Mouse (Mus musculus) forebrain, embryonic 13.5 days (tissue): ENCODE data around the gene Rnase2b. TPM values are rescaled to one million over a fixed set of nuclear protein-coding genes. Genes with fewer than 3 reads are reported as not detected.
A peak's percentile ranks its signal among the peaks of the same experiment; 100 is the strongest.
"Not testable (repeated sequence)": the region's sequence is repeated elsewhere in the genome, so short reads cannot be mapped to it uniquely, and the experiment has no call there.

Experiments
- ATAC-seq: fragments of 200-750 bp; cut with Nextera tagmentation; 2 replicates; pipeline ENCODE4 v1.8.0; 2017
- H3K27ac ChIP-seq: fragments of 300-500 bp; sonication (generic); 2 replicates; pipeline ENCODE4 v1.5.1; 2015; ENCODE audit warnings: inconsistent platforms, mild to moderate bottlenecking, moderate library complexity
- H3K27me3 ChIP-seq: fragments of 300-500 bp; sonication (generic); 2 replicates; pipeline ENCODE4 v1.6.1; 2015; ENCODE audit warnings: mild to moderate bottlenecking, inconsistent platforms
- H3K36me3 ChIP-seq: fragments of 300-500 bp; sonication (generic); 2 replicates; pipeline ENCODE4 v1.6.1; 2015; ENCODE audit warnings: mild to moderate bottlenecking, inconsistent platforms; ENCODE audit not compliant: poor library complexity, severe bottlenecking
- H3K4me1 ChIP-seq: fragments of 300-500 bp; sonication (generic); 2 replicates; pipeline ENCODE4 v1.6.1; 2015; ENCODE audit warnings: inconsistent platforms
- H3K4me2 ChIP-seq: fragments of 300-500 bp; sonication (generic); 2 replicates; pipeline ENCODE4 v1.6.1; 2015; ENCODE audit warnings: inconsistent platforms, mild to moderate bottlenecking, moderate library complexity
- H3K4me3 ChIP-seq: fragments of 300-500 bp; sonication (generic); 2 replicates; pipeline ENCODE4 v1.5.1; 2015; ENCODE audit warnings: mild to moderate bottlenecking, inconsistent platforms
- H3K9ac ChIP-seq: fragments of 300-500 bp; sonication (generic); 2 replicates; pipeline ENCODE4 v1.6.1; 2015; ENCODE audit warnings: mild to moderate bottlenecking, inconsistent platforms
- H3K9me3 ChIP-seq: fragments of 300-500 bp; sonication (generic); replicated peaks from 2 replicates; pipeline ENCODE4 v1.6.1; 2016; ENCODE audit warnings: inconsistent platforms
- WGBS: fragments of 180-500 bp; shearing (Covaris S2); methylation state at CpG from one replicate; pipeline ENCODE4 v1.1.7; 2015; 5-methylcytosine and 5-hydroxymethylcytosine counted together
- polyA plus RNA-seq: library from polyadenylated mRNA; unstranded; fragments of >200 nt; fragmentation: Nextera tagmentation; extraction: Ambion mirVana; gene quantifications from 2 replicates; pipeline ENCODE4 v1.2.1, GENCODE M21; 2015

Gene Rnase2b
- polyA plus RNA-seq, 1 experiment from 2014 or later, result not detected

GRCm38 (mm10) chr14:51156736-51157068, 5.4 kb upstream of the Rnase2b start:
- 80% methylated on average over 4 of the region's 4 CpGs for WGBS

GRCm38 (mm10) chr14:51157072-51157471, 5.0 kb upstream of the Rnase2b start:
- 93% methylated on average over 1 of the region's 1 CpGs for WGBS
- H3K4me2 ChIP-seq, result no peak overlapping the region
- no peak overlapping the region for H3K9ac ChIP-seq
- ATAC-seq, result no peak
- no peaks in the 10 kb centered on the region for H3K9me3 ChIP-seq
- H3K27me3 ChIP-seq, result no peaks in the 10 kb centered on the region
- no peaks in the 10 kb centered on the region for H3K36me3 ChIP-seq
- no peaks in the 10 kb centered on the region for H3K4me1 ChIP-seq
- no peak overlapping the region for H3K4me3 ChIP-seq
- no peak overlapping the region for H3K27ac ChIP-seq

More at GRCm38 (mm10) chr14:51156736-51157068, 5.4 kb upstream of the Rnase2b start:
- no peaks in the 10 kb centered on the region for H3K4me1 ChIP-seq
- H3K36me3 ChIP-seq, result no peaks in the 10 kb centered on the region
- no peak for ATAC-seq
- H3K27ac ChIP-seq, result no peak overlapping the region
- no peak overlapping the region for H3K9ac ChIP-seq
- no peaks in the 10 kb centered on the region for H3K9me3 ChIP-seq
- H3K27me3 ChIP-seq, result no peaks in the 10 kb centered on the region
- no peak overlapping the region for H3K4me2 ChIP-seq
- H3K4me3 ChIP-seq, result no peak overlapping the region

GRCm38 (mm10) chr14:51163323-51163722, 1.3 kb downstream of the Rnase2b start:
- not testable (repeated sequence) for H3K9ac ChIP-seq, ATAC-seq, H3K27me3 ChIP-seq, H3K4me3 ChIP-seq, H3K4me1 ChIP-seq, H3K4me2 ChIP-seq, H3K9me3 ChIP-seq, H3K27ac ChIP-seq, H3K36me3 ChIP-seq
- 91% methylated on average over 6 of the region's 6 CpGs for WGBS

- no peak overlapping the region for H3K9ac ChIP-seq
- no peaks in the 10 kb centered on the region for H3K27me3 ChIP-seq
- no peak overlapping the region for H3K4me2 ChIP-seq
- no peak overlapping the region for H3K27ac ChIP-seq
- no peak for ATAC-seq
- H3K36me3 ChIP-seq, result no peaks in the 10 kb centered on the region
- H3K9me3 ChIP-seq, result no peaks in the 10 kb centered on the region
- no peak overlapping the region for H3K4me3 ChIP-seq
- H3K4me1 ChIP-seq, result no peaks in the 10 kb centered on the region
- WGBS, result 91% methylated on average over 1 of the region's 1 CpGs
Measured at GRCm38 (mm10) chr14:51165435-51165834, 3.4 kb downstream of the Rnase2b start.

GRCm38 (mm10) chr14:51166068-51166467, 4.0 kb downstream of the Rnase2b start:
- Histone ChIP-seq H3K9me3 (no peaks in the 10 kb centered on the region), H3K27me3 (no peaks in the 10 kb centered on the region), H3K4me3 (no peak overlapping the region), H3K4me2 (no peak overlapping the region), H3K9ac (no peak overlapping the region), H3K36me3 (no peaks in the 10 kb centered on the region), H3K4me1 (no peaks in the 10 kb centered on the region), H3K27ac (no peak overlapping the region)
- no peak for ATAC-seq

DNA sequence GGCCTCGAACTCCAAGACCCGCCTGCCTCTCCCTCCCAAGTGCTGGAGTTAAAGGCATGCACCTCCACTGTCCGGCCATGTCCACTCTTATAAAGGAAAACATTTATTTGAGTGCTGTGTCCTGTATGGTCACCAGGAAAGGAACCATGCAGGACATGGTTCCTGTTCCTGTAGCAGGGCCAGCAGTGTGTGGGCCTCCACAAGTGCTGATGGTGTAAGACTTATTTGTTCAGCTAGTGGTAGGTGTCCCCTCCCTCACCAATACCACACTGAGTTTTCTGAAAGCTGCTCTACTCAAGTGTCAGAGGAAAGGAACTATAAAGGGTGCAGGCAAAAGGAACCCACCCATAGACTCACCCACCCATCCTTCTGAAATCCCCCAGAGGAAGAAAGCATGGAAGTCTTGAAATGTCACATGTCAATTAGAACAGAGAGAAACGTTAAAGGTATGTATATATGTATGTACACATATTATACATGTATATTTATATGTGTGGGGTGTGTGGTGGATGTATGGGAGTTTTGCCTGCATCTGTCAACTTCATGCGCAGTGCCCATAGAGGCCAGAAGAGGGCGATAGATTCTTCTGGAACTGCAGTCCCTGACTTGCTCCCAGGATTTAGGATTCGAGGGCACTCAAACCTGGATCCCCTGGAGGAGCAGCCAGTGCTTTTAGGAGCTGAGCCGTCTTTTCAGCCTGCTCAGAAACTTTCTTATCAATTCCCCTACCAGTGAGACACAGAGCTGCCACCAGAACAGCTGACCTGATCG, 10.2 kb downstream of the Rnase2b start:
- H3K4me3 ChIP-seq, H3K9ac ChIP-seq, H3K27ac ChIP-seq, H3K4me1 ChIP-seq, H3K36me3 ChIP-seq, H3K4me2 ChIP-seq, H3K9me3 ChIP-seq, H3K27me3 ChIP-seq: not testable (repeated sequence)
- WGBS, result 35% methylated on average over 9 of the region's 9 CpGs
- peak; percentile 13; the same call in 1 of the 2 replicates for ATAC-seq

DNA sequence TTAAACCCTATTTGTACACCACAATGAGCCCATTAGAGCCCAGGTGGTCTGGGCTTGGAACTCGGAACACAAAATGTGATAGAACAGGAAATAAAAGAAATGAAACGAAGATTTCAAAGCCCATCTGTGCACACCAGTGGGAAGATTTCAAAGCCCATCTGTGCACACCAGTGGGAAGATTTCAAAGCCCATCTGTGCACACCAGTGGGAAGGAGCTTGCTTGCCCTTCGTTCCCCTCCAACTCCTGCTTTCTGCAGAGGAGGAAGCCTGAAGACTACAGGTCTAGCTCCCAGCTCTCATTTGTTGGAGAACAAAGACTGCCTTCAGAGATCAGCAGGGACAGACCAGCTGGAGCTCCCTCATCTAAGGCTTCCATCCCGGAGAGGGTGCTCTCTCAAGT, 10.9 kb downstream of the Rnase2b start:
- ATAC-seq, H3K36me3 ChIP-seq, H3K9me3 ChIP-seq, H3K9ac ChIP-seq, H3K4me2 ChIP-seq, H3K4me1 ChIP-seq, H3K4me3 ChIP-seq, H3K27ac ChIP-seq, H3K27me3 ChIP-seq: not testable (repeated sequence)
- WGBS, result 37% methylated on average over 4 of the region's 4 CpGs

DNA sequence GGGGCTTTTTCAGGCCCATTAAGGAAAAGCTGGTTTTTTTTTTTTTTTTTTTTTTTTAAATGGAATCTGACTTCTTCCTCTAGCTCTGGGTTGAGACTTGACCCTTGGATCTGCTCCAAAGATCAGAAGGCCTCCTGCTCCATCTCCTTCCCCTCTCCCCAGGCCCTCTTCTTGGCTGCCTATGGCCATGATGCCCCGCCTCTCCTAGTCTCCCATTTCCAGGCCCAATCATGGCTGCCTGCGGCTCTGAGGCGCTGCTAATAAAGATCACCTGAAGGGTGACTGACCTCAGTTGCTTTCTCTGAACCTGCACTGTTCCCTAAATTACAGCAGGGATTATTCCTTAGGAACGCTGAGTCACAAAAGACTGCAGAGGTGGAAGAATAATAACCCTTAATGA, 11.8 kb downstream of the Rnase2b start:
- H3K27ac ChIP-seq, result no peak overlapping the region
- WGBS, result 55% methylated on average over 4 of the region's 4 CpGs
- H3K4me1 ChIP-seq, result no peaks in the 10 kb centered on the region
- no peak overlapping the region for H3K9ac ChIP-seq
- H3K4me3 ChIP-seq, result no peak overlapping the region
- H3K4me2 ChIP-seq, result no peak overlapping the region
- H3K9me3 ChIP-seq, result no peaks in the 10 kb centered on the region
- no peaks in the 10 kb centered on the region for H3K36me3 ChIP-seq
- ATAC-seq, result no peak
- H3K27me3 ChIP-seq, result no peaks in the 10 kb centered on the region

- not testable (repeated sequence) for H3K4me2 ChIP-seq, H3K9me3 ChIP-seq, H3K4me3 ChIP-seq, H3K27me3 ChIP-seq, H3K27ac ChIP-seq, H3K36me3 ChIP-seq, H3K9ac ChIP-seq, H3K4me1 ChIP-seq, ATAC-seq
- WGBS, result 83% methylated on average over 2 of the region's 2 CpGs
Measured at GRCm38 (mm10) chr14:51181051-51181450, 19.0 kb downstream of the Rnase2b start.

DNA sequence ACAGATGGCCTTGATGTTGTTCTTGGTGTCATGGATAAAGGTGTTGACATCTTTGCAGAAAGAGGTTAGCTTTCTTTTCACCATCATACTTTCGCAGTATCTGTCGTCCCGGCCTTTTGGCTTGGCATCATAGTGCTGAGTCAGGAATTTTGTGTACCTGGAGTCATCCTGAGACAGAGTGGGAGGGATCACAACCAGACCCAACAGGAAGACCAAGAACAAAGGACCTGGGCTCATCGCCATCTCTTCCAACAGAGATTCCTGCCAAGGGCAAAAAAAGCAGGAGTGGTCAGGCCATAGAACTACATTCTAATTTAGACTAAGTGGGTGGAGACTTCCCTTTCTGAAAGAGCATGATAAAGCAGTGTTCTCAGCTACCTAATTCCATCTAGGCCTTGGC, 33.6 kb downstream of the Rnase2b start:
- no peak overlapping the region for H3K4me3 ChIP-seq
- H3K4me2 ChIP-seq, result no peak overlapping the region
- no peak overlapping the region for H3K9ac ChIP-seq
- no peak for ATAC-seq
- H3K27me3 ChIP-seq, result no peaks in the 10 kb centered on the region
- H3K9me3 ChIP-seq, result no peaks in the 10 kb centered on the region
- H3K27ac ChIP-seq, result no peak overlapping the region
- WGBS, result 96% methylated on average over 4 of the region's 4 CpGs
- H3K36me3 ChIP-seq, result no peaks in the 10 kb centered on the region
- no peaks in the 10 kb centered on the region for H3K4me1 ChIP-seq

DNA sequence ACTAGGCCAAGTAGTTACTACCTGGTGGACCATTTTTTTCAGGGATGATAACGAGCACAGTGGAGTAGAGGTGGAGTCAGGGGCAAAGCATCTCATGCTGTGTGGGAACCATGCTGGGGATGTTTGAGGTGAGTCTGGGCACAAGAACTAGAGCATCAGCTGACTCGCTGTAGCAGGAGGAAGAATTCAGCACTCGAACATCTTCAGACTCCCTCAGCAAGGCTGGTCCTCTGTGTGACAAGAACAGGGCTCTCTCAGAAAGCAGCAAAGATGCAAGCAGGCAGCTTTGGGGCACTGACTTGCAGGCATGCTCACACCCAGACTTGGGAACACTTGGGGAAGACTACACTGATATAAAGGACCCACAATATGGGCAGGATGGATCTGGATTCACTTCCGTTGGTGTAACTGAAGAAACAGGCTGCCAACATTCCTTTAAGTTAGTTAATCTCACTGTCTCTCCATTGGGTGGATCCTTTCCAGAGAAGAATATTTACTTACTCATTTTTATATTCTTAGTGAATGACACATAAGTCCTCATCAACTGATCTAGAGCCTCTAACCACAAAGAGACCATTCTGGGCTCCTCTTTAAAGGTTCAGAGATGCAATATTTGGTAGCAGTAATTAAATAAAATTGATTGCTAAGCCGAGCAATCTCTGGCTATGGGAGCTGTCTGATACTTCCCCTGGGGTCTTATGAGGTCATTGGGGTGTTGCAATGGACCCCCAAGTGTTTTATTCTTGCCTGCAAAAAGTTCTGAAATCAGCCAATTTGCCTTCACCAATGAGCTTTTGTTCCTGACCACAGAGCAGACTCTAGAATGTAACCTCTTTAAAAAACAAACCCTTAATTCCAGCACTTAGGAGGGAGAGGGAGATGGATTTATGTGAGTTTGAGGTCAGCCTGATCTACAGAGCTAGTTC, 37.3 kb downstream of the Rnase2b start, which contains the start of gene Ang2:
Ang2 (minus strand) TSS at position 51 of the 926 bp plus-strand sequence.
- no peak within 1 kb of the TSS for H3K4me3 ChIP-seq
- no peaks in the 10 kb centered on the region for H3K27me3 ChIP-seq
- 85% methylated on average over 5 of the region's 5 CpGs for WGBS
- H3K4me2 ChIP-seq, result no peak within 1 kb of the TSS
- H3K36me3 ChIP-seq, result no peaks in the 10 kb centered on the region
- H3K9ac ChIP-seq, result no peak within 1 kb of the TSS
- no peak for ATAC-seq
- H3K4me1 ChIP-seq, result no peaks in the 10 kb centered on the region
- H3K27ac ChIP-seq, result no peak within 1 kb of the TSS
- H3K9me3 ChIP-seq, result no peaks in the 10 kb centered on the region

- Histone ChIP-seq H3K36me3 (no peaks in the 10 kb centered on the region), H3K9ac (no peak overlapping the region), H3K27me3 (no peaks in the 10 kb centered on the region), H3K27ac (no peak overlapping the region), H3K4me1 (no peaks in the 10 kb centered on the region), H3K4me2 (no peak overlapping the region), H3K4me3 (no peak overlapping the region), H3K9me3 (no peaks in the 10 kb centered on the region)
- 97% methylated on average over 2 of the region's 2 CpGs for WGBS
- no peak for ATAC-seq
Measured at GRCm38 (mm10) chr14:51200054-51200453, 38.0 kb downstream of the Rnase2b start.
